Mouse (Mus musculus) E14TG2a.4 (cell line): ENCODE measurements around the gene Gm20388.

Source experiments
- CTCF ChIP-seq: conservative IDR thresholded peaks from 2 replicates; pipeline ENCODE4 v1.5.1; 2014; ENCODE audit warnings: low read length
- NANOG ChIP-seq: IDR thresholded peaks from 2 replicates; pipeline ENCODE4 v1.6.1; 2014; ENCODE audit warnings: borderline replicate concordance, low read length, mixed read lengths
- POU5F1 ChIP-seq: IDR thresholded peaks from 2 replicates; pipeline ENCODE4 v1.6.1; 2014; ENCODE audit warnings: low read length, borderline replicate concordance

DNA sequence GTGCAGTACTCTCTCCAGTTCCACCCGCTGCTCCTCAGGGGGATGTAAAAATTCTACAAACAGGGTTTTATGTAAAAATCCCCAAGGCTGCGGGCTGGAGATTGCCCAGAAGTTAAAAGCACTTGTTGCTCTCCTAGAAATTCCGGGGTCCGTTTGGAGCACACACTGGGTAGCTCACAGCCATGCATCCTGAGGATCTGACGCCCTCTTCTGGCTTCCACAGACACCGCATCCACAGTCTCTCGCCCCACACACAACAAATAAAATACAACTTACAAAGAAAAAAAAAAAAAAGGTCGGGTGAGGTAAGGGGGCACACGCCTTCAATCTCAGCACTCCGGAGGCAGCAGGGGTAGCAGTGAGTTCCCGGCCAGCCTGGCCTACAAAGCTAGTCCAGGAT lies 1897.4 kb downstream of the Gm20388 start:
- TF ChIP-seq CTCF (peak; percentile 47), POU5F1 (no peak), NANOG (no peak)
